ENCODE assay signal across 16 mouse cellular contexts in the genomic region with DNA sequence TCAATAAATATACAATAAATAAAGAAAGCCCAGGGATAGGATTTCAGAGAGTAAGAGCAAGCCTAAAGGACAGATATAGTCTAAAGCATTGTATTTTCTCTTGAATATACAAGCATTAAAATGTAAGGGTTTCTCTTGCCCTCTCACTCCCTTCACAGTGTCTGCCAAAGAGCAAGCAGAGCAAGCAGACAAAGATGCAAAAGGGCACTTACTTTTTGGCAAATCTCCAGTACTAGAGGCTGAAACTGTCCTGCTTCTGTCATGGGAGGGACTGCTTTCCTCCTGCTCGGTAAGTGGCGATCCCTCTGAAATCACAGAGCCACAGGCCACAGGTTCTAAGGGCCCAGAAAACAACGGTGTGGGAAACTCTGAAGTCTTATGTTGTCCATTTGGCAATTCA.
"Had no signal": no experiment of that assay in that cellular context is flagged by ENCODE, and none has a peak within 500 bp of the region (broad histone marks: within the 10 kb centered on the region; RNA-seq: fewer than 3 reads in every experiment).

No protein-coding gene starts in this region.

- ATAC-seq: liver, embryonic 12.5 days; midbrain, embryonic 15.5 days had no signal

- H3K9me3 ChIP-seq: liver, embryonic 12.5 days; liver, embryonic 15.5 days; midbrain, embryonic 12.5 days; midbrain, embryonic 15.5 days; neural tube, embryonic 12.5 days; neural tube, embryonic 15.5 days; stomach, embryonic 15.5 days had no signal

- H3K27ac ChIP-seq: left cerebral cortex, adult 2 months; liver, embryonic 12.5 days; liver, embryonic 15.5 days; macrophage; midbrain, embryonic 12.5 days; midbrain, embryonic 15.5 days; neural tube, embryonic 12.5 days; neural tube, embryonic 15.5 days; stomach, embryonic 15.5 days had no signal

- H3K9ac ChIP-seq: liver, embryonic 12.5 days; liver, embryonic 15.5 days; midbrain, embryonic 12.5 days; midbrain, embryonic 15.5 days; neural tube, embryonic 12.5 days; neural tube, embryonic 15.5 days; stomach, embryonic 15.5 days had no signal

- H3K4me2 ChIP-seq: liver, embryonic 12.5 days; liver, embryonic 15.5 days; midbrain, embryonic 12.5 days; midbrain, embryonic 15.5 days; neural tube, embryonic 12.5 days; neural tube, embryonic 15.5 days; stomach, embryonic 15.5 days had no signal

- DNase-seq: kidney, adult 9 months; kidney, postnatal 25 days; layer of hippocampus, postnatal 36 days; lung, adult 18-20 months; right cerebral cortex, adult 18-20 months; right cerebral cortex, postnatal 14 days; spleen, adult 18-20 months had no signal

- H3K4me1 ChIP-seq: liver, embryonic 15.5 days; midbrain, embryonic 12.5 days; stomach, embryonic 15.5 days had no signal

- H3K4me3 ChIP-seq: left cerebral cortex, adult 2 months; liver, embryonic 12.5 days; liver, embryonic 15.5 days; midbrain, embryonic 12.5 days; midbrain, embryonic 15.5 days; neural tube, embryonic 12.5 days; neural tube, embryonic 15.5 days; stomach, embryonic 15.5 days had no signal

- H3K27me3 ChIP-seq: liver, embryonic 12.5 days; liver, embryonic 15.5 days; midbrain, embryonic 12.5 days; midbrain, embryonic 15.5 days; neural tube, embryonic 12.5 days; neural tube, embryonic 15.5 days; stomach, embryonic 15.5 days had no signal
